Mouse (Mus musculus) hindbrain, embryonic 12.5 days (tissue): ENCODE measurements around the gene Ttll9. TPM values are rescaled to one million over a fixed set of nuclear protein-coding genes. Genes with fewer than 3 reads are reported as not detected.

Experiments used
- ATAC-seq: fragments of 200-750 bp; cut with Nextera tagmentation; 2 replicates; pipeline ENCODE4 v1.8.0; 2017; ENCODE audit warnings: moderate TSS enrichment; ENCODE audit not compliant: low FRiP score
- H3K27ac ChIP-seq: fragments of 300-500 bp; sonication (generic); 2 replicates; pipeline ENCODE4 v1.5.1; 2016; ENCODE audit warnings: mild to moderate bottlenecking
- H3K27me3 ChIP-seq: fragments of 300-500 bp; sonication (generic); 2 replicates; pipeline ENCODE4 v1.6.1; 2016; ENCODE audit warnings: mild to moderate bottlenecking
- H3K36me3 ChIP-seq: fragments of 300-500 bp; sonication (generic); 2 replicates; pipeline ENCODE4 v1.6.1; 2016; ENCODE audit warnings: mild to moderate bottlenecking
- H3K4me1 ChIP-seq: fragments of 300-500 bp; sonication (generic); 2 replicates; pipeline ENCODE4 v1.6.1; 2016
- H3K4me2 ChIP-seq: fragments of 300-500 bp; sonication (generic); replicated peaks from 2 replicates; pipeline ENCODE4 v1.6.1; 2016; ENCODE audit warnings: mild to moderate bottlenecking
- H3K4me3 ChIP-seq: fragments of 300-500 bp; sonication (generic); 2 replicates; pipeline ENCODE4 v1.5.1; 2016; ENCODE audit warnings: mild to moderate bottlenecking
- H3K9ac ChIP-seq: fragments of 300-500 bp; sonication (generic); 2 replicates; pipeline ENCODE4 v1.6.1; 2016; ENCODE audit warnings: mild to moderate bottlenecking, moderate library complexity
- H3K9me3 ChIP-seq: fragments of 300-500 bp; sonication (generic); replicated peaks from 2 replicates; pipeline ENCODE4 v1.6.1; 2016; ENCODE audit warnings: mild to moderate bottlenecking
- WGBS: fragments of 180-500 bp; shearing (Covaris S2); methylation state at CpG from one replicate; pipeline ENCODE4 v1.1.7; 2016; 5-methylcytosine and 5-hydroxymethylcytosine counted together
- polyA plus RNA-seq: library from polyadenylated mRNA; unstranded; fragments of >200 nt; fragmentation: Nextera tagmentation; extraction: Ambion mirVana; gene quantifications from 2 replicates; pipeline ENCODE4 v1.2.1, GENCODE M21; 2016

The Ttll9 gene
- polyA plus RNA-seq, 1 experiment from 2014 or later, result 2.4 TPM

DNA sequence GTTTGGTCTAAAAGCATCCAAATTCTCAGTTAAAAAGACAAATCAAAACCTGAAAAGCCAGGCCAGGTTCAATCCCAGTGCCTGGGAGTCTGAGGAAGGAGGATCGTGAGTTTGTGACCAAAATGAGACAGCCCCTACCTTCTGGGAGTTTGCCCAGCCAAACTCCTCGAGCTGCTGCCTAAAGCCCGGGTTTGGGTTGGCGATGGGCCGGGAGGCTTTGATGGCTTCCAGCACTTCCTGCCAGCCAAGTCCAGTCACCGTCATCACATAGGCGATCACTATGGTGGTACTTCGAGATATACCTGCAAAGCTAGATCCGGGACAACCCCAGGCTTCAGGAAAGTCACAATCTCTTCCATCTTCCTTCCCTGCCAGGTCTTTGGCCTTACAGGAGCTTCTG lies 18.3 kb upstream of the Ttll9 start:
- ATAC-seq, result no peak
- H3K27me3 ChIP-seq, result peaks cover 87% of the 10 kb centered on the region

DNA sequence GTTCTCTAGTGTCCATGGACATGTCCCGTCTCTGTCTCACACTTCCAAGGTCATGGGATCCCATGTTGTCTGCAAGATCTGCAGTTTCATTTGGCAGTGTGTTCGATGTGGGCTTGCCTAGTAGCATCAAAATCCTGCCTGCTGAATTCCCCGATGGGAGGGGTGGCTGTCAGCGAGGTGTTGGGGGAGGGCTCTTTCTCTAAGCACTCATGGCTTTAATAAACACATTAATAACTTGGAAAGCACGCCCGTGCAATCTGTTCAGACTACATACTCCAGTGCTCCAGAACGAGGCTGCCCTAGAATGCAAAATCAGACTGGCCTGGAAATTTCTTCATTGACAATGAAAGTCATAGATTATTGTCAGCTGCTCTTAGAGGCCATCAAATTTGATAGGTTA lies 15.2 kb upstream of the Ttll9 start:
- Histone ChIP-seq H3K9ac (no peak overlapping the region), H3K36me3 (no peaks in the 10 kb centered on the region), H3K4me2 (no peak overlapping the region), H3K27me3 (peaks cover 94% of the 10 kb centered on the region), H3K4me1 (peaks cover 30% of the 10 kb centered on the region), H3K9me3 (no peaks in the 10 kb centered on the region), H3K4me3 (no peak overlapping the region), H3K27ac (no peak overlapping the region)
- WGBS, result 52% methylated on average over 7 of the region's 7 CpGs
- ATAC-seq, result no peak

More for the DNA sequence above, 18.3 kb upstream of the Ttll9 start:
- H3K4me3 ChIP-seq, result no peak overlapping the region
- H3K4me2 ChIP-seq, result no peak overlapping the region
- WGBS, result 59% methylated on average over 9 of the region's 9 CpGs
- peaks cover 14% of the 10 kb centered on the region for H3K4me1 ChIP-seq
- no peaks in the 10 kb centered on the region for H3K9me3 ChIP-seq
- H3K9ac ChIP-seq, result no peak overlapping the region
- H3K27ac ChIP-seq, result no peak overlapping the region
- H3K36me3 ChIP-seq, result no peaks in the 10 kb centered on the region

DNA sequence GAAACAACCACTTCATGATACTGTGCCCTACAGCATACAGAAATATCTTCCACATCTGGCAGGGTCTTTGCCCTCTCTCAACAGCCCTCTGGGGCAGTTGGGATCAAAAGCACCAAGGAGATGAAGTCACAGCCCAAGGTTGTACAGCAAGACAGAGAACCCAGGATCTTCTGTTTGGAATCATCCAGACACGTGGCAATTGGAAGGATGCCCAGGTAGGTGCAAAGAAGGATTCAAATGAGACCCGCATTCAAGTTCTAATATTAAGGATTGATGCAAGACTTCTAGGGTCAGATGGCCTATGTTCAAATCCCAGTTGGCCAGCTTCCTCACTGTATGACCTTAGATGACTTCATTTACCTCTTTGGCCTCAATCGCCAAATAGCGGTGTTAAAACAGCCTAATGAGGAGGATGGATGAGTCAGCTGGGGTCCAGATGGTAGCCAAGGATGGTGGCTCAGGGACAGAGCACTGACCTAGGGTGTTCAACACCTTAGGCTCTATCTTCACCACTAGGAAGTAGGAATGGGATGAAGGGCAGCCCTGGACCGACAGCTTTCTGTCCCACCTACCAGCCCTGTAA lies 13.8 kb upstream of the Ttll9 start:
- Histone ChIP-seq H3K4me3 (no peak overlapping the region), H3K4me1 (peaks cover 23% of the 10 kb centered on the region), H3K27ac (no peak overlapping the region), H3K4me2 (no peak overlapping the region), H3K9me3 (no peaks in the 10 kb centered on the region), H3K36me3 (no peaks in the 10 kb centered on the region), H3K27me3 (peaks cover 81% of the 10 kb centered on the region), H3K9ac (no peak overlapping the region)
- no peak for ATAC-seq
- WGBS, result 86% methylated on average over 5 of the region's 5 CpGs

DNA sequence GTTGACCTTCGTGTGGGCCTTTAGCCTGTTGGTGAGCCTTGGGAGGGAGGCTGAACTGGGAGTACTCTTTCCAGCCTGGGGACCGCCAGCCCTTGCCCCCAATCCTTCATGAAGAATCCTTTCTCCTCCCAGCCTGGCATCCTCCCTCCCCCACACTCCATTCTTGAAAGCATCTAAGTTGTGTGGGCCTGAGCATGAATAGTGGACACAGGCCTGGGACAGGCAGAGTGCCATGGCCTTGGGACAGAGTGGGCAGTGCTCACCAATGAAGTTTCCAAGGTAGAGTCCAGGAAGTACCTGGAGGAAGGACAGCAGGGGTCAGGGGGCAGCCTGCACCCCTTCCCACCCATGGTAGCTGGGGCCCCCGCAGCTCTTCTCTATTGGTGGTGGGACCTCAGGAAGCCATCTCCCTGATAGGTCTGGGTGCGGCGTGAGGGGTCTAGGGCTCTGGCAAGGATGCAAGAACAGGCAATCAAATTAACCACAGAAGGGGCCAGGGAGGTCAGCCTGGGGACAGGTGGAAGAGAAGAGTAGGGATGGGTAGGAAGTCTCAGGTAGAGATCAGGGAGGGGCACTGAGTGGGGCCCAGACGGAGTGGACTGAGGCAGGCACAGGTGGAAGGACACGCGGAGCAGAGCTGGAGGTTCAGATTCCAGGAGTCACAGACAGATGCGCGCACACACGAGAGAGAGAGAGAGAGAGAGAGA lies 11.8 kb upstream of the Ttll9 start:
- Histone ChIP-seq H3K4me1 (peaks cover 23% of the 10 kb centered on the region), H3K9ac (peak overlapping the region; percentile 65; the same call in 1 of the 2 replicates), H3K27ac (no peak overlapping the region), H3K27me3 (peaks cover 67% of the 10 kb centered on the region), H3K36me3 (no peaks in the 10 kb centered on the region), H3K9me3 (no peaks in the 10 kb centered on the region), H3K4me2 (peak overlapping the region; percentile 96), H3K4me3 (peak overlapping the region; percentile 53)
- ATAC-seq, result 0 out of 2 replicates have a peak, but pooled peaks have one; percentile 34
- WGBS, result 40% methylated on average over 11 of the region's 11 CpGs

DNA sequence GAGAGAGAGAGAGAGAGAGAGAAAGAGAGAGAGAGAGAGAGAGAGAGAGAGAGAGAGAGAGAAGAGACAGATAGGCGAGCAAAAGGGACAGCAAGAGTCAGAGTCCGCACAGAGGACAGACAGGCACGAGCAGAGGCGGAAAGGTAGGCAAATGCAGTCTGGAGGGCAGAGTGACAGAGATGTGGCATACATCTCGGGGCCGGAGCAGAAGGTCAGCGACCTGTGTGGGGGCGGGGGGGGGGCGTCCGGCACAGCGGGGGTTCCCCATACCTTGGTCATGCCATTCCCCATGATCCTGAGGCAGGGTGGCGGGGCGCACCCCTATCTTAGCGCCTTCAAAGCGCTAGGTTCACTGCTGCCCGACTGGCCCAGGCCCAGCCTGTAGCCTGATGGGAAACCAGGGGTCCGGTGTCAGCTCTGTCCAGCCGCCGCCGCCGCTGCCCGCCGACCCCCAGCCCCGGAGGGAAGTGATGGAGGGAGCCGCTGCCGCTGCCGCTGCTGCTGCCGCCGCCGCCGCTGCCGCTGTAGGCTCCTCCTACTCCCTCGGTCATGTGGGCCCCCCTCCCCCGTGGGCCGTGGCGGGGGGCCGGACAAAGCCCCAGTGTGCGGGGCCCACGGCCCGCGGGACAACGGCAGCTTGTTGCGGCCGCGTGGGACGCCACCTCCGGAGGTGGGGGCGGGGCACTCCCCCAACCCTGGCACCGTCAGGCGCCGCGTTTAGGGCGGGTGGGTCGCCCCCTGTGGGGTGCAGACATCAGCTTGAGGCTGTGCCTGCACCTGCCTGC lies 11.0 kb upstream of the Ttll9 start, which contains the start of gene Dusp15:
Gene Dusp15, minus strand, starts transcription at position 634 of the 785 bp plus-strand sequence.
- no peaks in the 10 kb centered on the region for H3K36me3 ChIP-seq
- H3K4me1 ChIP-seq, result peaks cover 23% of the 10 kb centered on the region
- peak within 1 kb of the TSS; percentile 65 for H3K9ac ChIP-seq
- H3K4me3 ChIP-seq, result peak within 1 kb of the TSS; percentile 53
- peak within 1 kb of the TSS; percentile 74 for H3K27ac ChIP-seq
- ATAC-seq, result peak; percentile 80
- peaks cover 60% of the 10 kb centered on the region for H3K27me3 ChIP-seq
- no peaks in the 10 kb centered on the region for H3K9me3 ChIP-seq
- WGBS, result under 1% methylated on average over 44 of the region's 54 CpGs
- peak within 1 kb of the TSS; percentile 96 for H3K4me2 ChIP-seq

DNA sequence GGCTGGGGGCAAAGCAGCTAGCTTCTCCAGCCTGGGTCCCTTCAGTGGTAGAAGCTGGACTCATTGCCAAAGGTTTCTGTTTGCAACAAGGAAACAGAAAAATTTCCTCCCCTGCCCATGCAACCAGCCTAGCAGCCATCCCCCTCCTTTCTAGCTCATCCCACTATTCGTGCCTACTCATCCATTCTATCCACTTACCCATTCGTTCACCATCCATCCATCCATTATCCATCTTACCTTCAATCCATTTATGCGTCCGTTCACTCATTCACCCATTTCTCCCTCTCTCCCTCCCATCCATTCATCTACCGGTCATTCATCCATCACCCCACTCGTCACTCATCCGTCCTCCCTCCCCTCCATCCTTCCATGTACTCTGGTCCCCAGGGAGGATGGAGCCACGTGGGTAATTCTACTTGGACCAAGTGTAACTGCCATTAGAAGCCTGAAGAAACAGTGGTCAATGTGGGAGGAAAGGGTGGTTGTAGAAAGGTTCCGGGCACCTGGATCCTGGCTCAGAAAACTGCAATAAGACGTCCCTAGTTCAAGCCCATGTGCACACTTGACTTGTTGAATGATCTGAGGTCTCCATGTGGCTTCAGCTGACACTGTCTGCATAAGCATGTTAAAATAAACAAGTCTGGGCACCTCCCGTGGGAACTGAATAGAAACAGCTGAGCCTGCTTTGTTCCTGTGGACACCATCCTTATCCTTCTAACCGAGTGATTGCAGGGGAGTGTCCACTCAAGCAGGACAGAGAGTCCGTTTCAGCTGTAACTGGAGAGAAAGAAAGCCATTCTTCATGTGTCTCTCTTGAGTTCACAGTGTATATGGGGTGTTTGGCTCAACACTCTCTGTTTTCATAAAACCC lies 10.2 kb upstream of the Ttll9 start:
- WGBS, result 11% methylated on average over 13 of the region's 13 CpGs

DNA sequence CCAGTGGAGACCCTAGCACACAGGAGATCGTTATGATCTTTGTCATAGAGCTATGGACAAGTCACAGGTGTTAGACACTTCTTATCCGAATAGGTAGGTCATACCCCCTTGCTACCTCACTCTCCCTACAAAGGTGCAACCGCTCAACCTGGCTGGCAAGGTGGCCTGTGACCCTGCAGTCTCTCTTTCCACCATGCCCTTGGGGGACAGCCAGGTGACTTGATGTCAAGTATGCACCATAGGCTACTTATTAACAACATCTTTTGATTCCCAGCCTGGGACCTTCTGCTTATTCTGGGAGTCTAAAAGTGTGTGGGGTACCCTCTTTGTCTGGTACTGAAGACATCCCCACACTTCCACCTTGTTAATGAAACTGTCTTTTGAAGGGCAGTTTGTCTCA lies 4.2 kb upstream of the Ttll9 start:
- Histone ChIP-seq H3K36me3 (no peaks in the 10 kb centered on the region), H3K4me3 (no peak overlapping the region), H3K9me3 (no peaks in the 10 kb centered on the region), H3K4me2 (no peak overlapping the region), H3K9ac (no peak overlapping the region), H3K27me3 (peaks cover 6% of the 10 kb centered on the region), H3K4me1 (0 out of 2 replicates have a peak, but pooled peaks cover 3% of the 10 kb centered on the region), H3K27ac (no peak overlapping the region)
- WGBS, result 73% methylated on average over 3 of the region's 3 CpGs
- no peak for ATAC-seq

More for the DNA sequence above, 10.2 kb upstream of the Ttll9 start:
- Histone ChIP-seq H3K9ac (peak overlapping the region; percentile 65), H3K4me2 (peak overlapping the region; percentile 96), H3K27me3 (peaks cover 53% of the 10 kb centered on the region), H3K36me3 (no peaks in the 10 kb centered on the region), H3K4me3 (peak overlapping the region; percentile 53), H3K4me1 (peaks cover 20% of the 10 kb centered on the region), H3K9me3 (no peaks in the 10 kb centered on the region), H3K27ac (peak overlapping the region; percentile 74)
- peak; percentile 50 for ATAC-seq

DNA sequence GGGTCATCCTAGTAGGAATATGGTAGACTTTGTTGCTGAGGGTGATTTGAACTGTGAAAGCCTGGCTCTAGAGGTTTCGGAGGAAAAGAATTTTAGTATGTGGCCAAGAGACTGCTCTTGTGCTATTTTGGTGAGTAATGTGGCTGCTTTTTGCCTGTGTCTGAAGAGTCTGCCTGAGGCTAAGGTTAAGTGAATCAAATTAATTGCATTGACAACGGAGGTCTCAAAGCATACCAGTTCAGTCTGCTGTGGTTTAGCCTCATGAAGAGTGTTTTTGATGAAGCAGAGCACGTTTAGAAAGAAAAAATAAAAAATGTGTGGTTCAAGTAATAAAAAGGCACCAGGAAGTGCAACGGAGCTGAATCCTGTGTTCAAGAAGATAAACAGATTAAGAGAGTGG lies 3.3 kb downstream of the Ttll9 start:
- Histone ChIP-seq H3K27ac (no peak overlapping the region), H3K4me3 (no peak overlapping the region), H3K9me3 (no peaks in the 10 kb centered on the region), H3K9ac (no peak overlapping the region), H3K36me3 (no peaks in the 10 kb centered on the region), H3K4me2 (no peak overlapping the region), H3K27me3 (no peaks in the 10 kb centered on the region), H3K4me1 (0 out of 2 replicates have a peak, but pooled peaks cover 3% of the 10 kb centered on the region)
- no peak for ATAC-seq
- WGBS, result 65% methylated on average over 4 of the region's 4 CpGs

DNA sequence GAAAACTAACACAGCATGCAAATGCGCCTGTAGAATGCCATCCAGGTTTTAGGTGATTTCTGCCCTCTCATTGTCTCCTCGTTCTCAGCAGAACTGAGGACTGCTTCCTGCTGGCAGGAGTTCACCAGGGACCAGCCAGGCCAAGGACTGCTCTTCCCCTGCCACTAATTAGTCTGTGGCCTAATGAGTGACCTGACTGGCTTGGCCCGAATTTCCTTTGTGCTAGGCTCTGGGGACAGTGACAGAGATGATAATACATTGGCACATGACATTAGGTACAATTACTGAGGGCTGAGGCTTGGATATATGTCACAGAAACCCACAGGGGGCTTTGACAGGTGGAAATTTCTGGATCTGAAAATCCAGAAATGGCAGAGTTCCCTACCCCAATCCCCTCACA lies 14.7 kb downstream of the Ttll9 start:
- H3K9ac ChIP-seq, result no peak overlapping the region
- no peaks in the 10 kb centered on the region for H3K9me3 ChIP-seq
- no peaks in the 10 kb centered on the region for H3K36me3 ChIP-seq
- no peaks in the 10 kb centered on the region; the same call in 1 of the 2 replicates for H3K27me3 ChIP-seq
- H3K27ac ChIP-seq, result no peak overlapping the region
- H3K4me1 ChIP-seq, result no peaks in the 10 kb centered on the region
- H3K4me3 ChIP-seq, result no peak overlapping the region
- WGBS, result 63% methylated on average over 3 of the region's 3 CpGs
- no peak for ATAC-seq
- H3K4me2 ChIP-seq, result no peak overlapping the region

DNA sequence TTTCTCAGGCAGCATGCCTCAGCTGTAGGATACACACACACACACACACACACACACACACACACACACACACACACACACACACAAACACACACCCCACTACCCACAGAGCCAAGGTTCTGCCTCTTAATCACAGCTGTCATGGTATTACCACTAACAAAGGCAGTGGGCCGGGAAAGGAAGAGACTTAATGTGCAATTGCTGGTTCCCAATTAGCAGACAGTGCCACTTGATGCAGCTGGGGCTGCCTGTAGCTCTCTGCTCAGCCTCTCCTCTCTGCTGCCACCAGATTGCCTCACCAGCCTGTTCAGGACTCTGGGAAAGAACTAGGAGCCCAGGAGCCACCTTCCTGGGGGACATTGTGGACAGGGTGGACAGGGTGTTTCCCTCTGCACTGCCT lies 23.3 kb downstream of the Ttll9 start:
- no peak overlapping the region for H3K9ac ChIP-seq
- H3K9me3 ChIP-seq, result no peaks in the 10 kb centered on the region
- no peak overlapping the region for H3K4me3 ChIP-seq
- 53% methylated on average over 1 of the region's 1 CpGs for WGBS
- peaks cover 4% of the 10 kb centered on the region; the same call in 1 of the 2 replicates for H3K27me3 ChIP-seq
- H3K4me1 ChIP-seq, result no peaks in the 10 kb centered on the region
- no peaks in the 10 kb centered on the region for H3K36me3 ChIP-seq
- no peak overlapping the region for H3K4me2 ChIP-seq
- ATAC-seq, result peak; percentile 64
- no peak overlapping the region for H3K27ac ChIP-seq

DNA sequence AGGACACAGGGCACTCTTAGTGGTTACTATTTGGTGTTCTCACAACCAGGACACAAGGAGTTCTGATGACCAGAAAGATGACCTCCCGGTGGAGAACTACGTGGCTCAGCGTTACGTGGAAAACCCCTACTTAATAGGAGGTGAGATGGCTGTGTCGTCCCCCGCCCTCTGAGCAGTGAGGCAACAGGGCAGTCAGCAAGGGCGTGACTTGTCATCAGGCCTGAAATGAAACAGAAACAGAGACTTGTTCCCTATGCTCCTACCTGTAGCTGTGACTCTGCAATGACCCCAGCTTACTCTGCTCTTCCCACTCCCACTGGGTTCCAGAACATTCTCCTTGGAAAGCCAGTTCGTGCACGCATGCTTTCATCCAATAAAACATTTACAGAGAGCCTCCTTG lies 29.2 kb downstream of the Ttll9 start:
- no peaks in the 10 kb centered on the region for H3K9me3 ChIP-seq
- peaks cover 4% of the 10 kb centered on the region; the same call in 1 of the 2 replicates for H3K27me3 ChIP-seq
- no peaks in the 10 kb centered on the region for H3K4me1 ChIP-seq
- no peak overlapping the region for H3K4me3 ChIP-seq
- H3K36me3 ChIP-seq, result no peaks in the 10 kb centered on the region
- no peak overlapping the region for H3K27ac ChIP-seq
- H3K9ac ChIP-seq, result no peak overlapping the region
- H3K4me2 ChIP-seq, result no peak overlapping the region
- WGBS, result 92% methylated on average over 9 of the region's 9 CpGs
- no peak for ATAC-seq
